ENCODE assay signal across 8 mouse cellular contexts in the genomic region with DNA sequence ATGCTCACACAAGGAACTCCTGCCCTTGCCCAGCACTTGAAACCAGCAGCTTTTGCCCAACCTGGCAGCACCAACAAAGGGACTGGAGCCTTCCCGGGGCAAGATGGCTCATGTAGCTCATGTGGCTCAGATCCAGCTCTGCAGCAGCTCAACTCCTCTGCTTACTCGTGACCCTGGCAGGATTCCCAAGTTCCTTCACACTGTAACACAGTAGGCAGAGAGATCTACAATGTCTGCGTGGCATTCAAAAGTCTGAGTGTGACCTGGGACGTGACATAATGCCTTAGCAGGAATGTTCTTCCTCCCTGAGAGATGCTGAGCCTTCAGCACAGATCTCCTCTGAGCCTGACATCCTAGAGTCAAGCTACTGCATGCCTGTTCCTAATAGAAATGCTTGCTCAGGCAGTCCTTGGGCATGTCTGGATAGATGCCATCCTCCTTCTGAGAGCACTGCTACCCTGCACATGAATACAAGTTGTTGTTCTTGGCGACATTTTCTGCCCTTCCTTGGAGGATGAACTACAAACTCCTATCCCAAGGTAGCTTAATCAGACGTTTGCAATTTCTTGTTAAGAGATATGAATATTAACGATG. TPM values are rescaled to one million over a fixed set of nuclear protein-coding genes. Genes with fewer than 3 reads are reported as not detected.
DNase-seq lines count a peak whose midpoint lies in the region; ATAC-seq lines count a peak whose summit lies in the region.

No protein-coding gene starts in this region.

- ATAC-seq in heart, embryonic 15.5 days (replicated peaks; ENCODE audit: insufficient number of reproducible peaks, insufficient read depth, low FRiP score, low read depth) = 0 out of 2 replicates have a peak, but pooled peaks have one; percentile 39
- ATAC-seq in megakaryocyte progenitor cell, adult 5-6 weeks (replicated peaks; ENCODE audit: poor library complexity) = no peak

- intact Hi-C loops in heart, postnatal 36 days (cut with DNase I) = no loop called here

- no peak overlapping the region for H3K4me2 ChIP-seq in heart, embryonic 15.5 days

- peaks cover 9% of the 10 kb centered on the region for H3K4me1 ChIP-seq in heart, embryonic 15.5 days (replicated peaks)
- H3K4me1 ChIP-seq in forebrain, embryonic 10.5 days = 0 out of 2 replicates have a peak, but pooled peaks cover under 1% of the 10 kb centered on the region

- no peaks in the 10 kb centered on the region for H3K27me3 ChIP-seq in heart, embryonic 15.5 days
- H3K27me3 ChIP-seq in forebrain, embryonic 10.5 days (ENCODE audit: poor library complexity, severe bottlenecking) = no peaks in the 10 kb centered on the region

- no peak overlapping the region for H3K27ac ChIP-seq in heart, embryonic 15.5 days
- H3K27ac ChIP-seq in forebrain, embryonic 10.5 days = no peak overlapping the region

- WGBS in heart, embryonic 15.5 days = 36% methylated on average over 7 of the region's 7 CpGs
- 86% methylated on average over 7 of the region's 7 CpGs for WGBS in forebrain, embryonic 10.5 days

- no peak overlapping the region for H3K4me3 ChIP-seq in heart, embryonic 15.5 days
- no peak overlapping the region for H3K4me3 ChIP-seq in forebrain, embryonic 10.5 days

- H3K9ac ChIP-seq in heart, embryonic 15.5 days = no peak overlapping the region

- no peak for DNase-seq in heart, postnatal 36 days
- peak; percentile 18 for DNase-seq in right cerebral cortex, postnatal 4 days
- no peak for DNase-seq in right cerebral cortex, postnatal 14 days
- DNase-seq in gastrocnemius, adult 18-20 months (ENCODE audit: low spot score) = peak; percentile 76
- peak; percentile 51 for DNase-seq in testis, postnatal 10 days (ENCODE audit: low spot score)
- DNase-seq in forebrain, embryonic 10.5 days (ENCODE audit: extremely low spot score, low spot score) = no peak

- no peaks in the 10 kb centered on the region for H3K9me3 ChIP-seq in heart, embryonic 15.5 days (replicated peaks)
- no peaks in the 10 kb centered on the region for H3K9me3 ChIP-seq in forebrain, embryonic 10.5 days

- no peaks in the 10 kb centered on the region for H3K36me3 ChIP-seq in heart, embryonic 15.5 days
- no peaks in the 10 kb centered on the region for H3K36me3 ChIP-seq in forebrain, embryonic 10.5 days (replicated peaks)

RNA-seq across cellular contexts. Expression of gene Tmem131, which starts 6.2 kb away (rescaled TPM):
- polyA plus RNA-seq in heart, embryonic 15.5 days (2015; fragmentation: Nextera tagmentation; extraction: Ambion mirVana) = 6.2 and 8.6 TPM in 2 replicates
- total RNA-seq in heart, postnatal 36 days (2021) = 10 to 100 TPM; 32.9 to 35.9 TPM
- total RNA-seq in gastrocnemius, adult 18-20 months (2021) = 10 to 100 TPM; 29.1 to 32.1 TPM
- 48.5 and 52.7 TPM in 2 replicates for total RNA-seq in megakaryocyte progenitor cell, adult 5-6 weeks (2015)
- 13.5 and 16.6 TPM in 2 replicates for total RNA-seq in megakaryocyte progenitor cell, adult 5-6 weeks (2017)
- polyA plus RNA-seq in forebrain, embryonic 10.5 days (2016; fragmentation: Nextera tagmentation; extraction: Ambion mirVana) = 12.2 and 13.0 TPM in 2 replicates

Comparison
In these comparisons a context has a peak if more than half of its experiments do, and no peak if none do; other contexts are left out.
1. DNase-seq: peak in right cerebral cortex, postnatal 4 days (single experiment), gastrocnemius, adult 18-20 months (single experiment) and testis, postnatal 10 days (single experiment); none in heart, postnatal 36 days (0 of 2), right cerebral cortex, postnatal 14 days (single experiment) and forebrain, embryonic 10.5 days (single experiment).